ENCODE assay signal across 20 mouse cellular contexts in the genomic region with DNA sequence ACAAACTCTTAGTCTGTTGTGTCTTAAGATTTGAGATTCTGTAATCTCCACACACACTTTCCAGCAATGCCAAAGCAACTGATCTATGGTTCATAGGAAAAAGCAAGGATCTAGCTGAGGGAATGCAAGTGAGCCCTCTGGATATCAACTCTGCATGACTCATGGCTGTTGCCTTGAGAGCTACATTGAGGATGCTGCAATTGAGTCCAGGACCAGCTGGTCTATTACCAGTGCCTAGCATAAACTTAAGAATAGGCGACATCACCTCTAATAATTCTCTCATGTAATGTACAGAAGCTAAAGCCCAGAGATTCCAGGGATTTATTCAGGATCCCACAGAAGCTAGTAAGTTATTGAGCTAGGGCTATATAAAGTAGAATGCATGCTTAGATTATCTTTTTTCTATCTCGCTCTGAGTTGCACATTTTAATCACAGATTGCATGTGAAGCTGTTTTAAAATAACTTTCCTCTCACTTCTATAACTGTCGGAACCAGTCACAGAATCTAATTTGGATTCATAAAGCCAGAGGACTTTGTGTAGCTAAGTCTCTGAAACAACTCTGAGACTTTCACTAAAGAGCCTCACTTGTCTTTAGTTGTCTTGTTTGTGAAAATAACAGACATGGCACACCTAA.
A peak's percentile ranks its signal among the peaks of the same experiment; 100 is the strongest.
DNase-seq lines count a peak whose midpoint lies in the region; TF ChIP-seq lines count a peak whose summit lies in the region.
"Had no signal": no experiment of that assay in that cellular context is flagged by ENCODE, and none has a peak within 500 bp of the region (broad histone marks: within the 10 kb centered on the region; RNA-seq: fewer than 3 reads in every experiment).

No protein-coding gene starts in this region.

- intact Hi-C loops in heart, postnatal 25 days (cut with DNase I): no loop called here

- no peak overlapping the region for H3K4me3 ChIP-seq in layer of hippocampus, adult 2 months
- no peak overlapping the region for H3K4me3 ChIP-seq in cortical plate, adult 2 months (ENCODE audit: insufficient read depth, low read length)
- H3K4me3 ChIP-seq: kidney, embryonic 15.5 days; limb, embryonic 12.5 days; liver, embryonic 15.5 days had no signal

- DNase-seq in layer of hippocampus, adult 2 months (ENCODE audit: low spot score in 2 of 2): no peak
- no peak for DNase-seq in layer of hippocampus, postnatal 25 days (ENCODE audit: extremely low spot score in 1 of 2, low spot score in 1 of 2)
- peak; percentile 34 for DNase-seq in right cerebral cortex, adult 18-20 months
- DNase-seq in right cerebral cortex, postnatal 4 days: no peak
- no peak for DNase-seq in heart, postnatal 25 days (ENCODE audit: low spot score)
- DNase-seq: adrenal gland, postnatal 14 days; cerebellum, adult 18-20 months; cerebellum, postnatal 14 days; gastrocnemius, postnatal 14 days; heart, postnatal 14 days; kidney, adult 18-20 months; kidney, postnatal 25 days; lung, embryonic 14.5 days; lung, postnatal 14 days; midbrain, embryonic 14.5 days; right cerebral cortex, postnatal 25 days had no signal

- peaks cover 6% of the 10 kb centered on the region; the same call in 1 of the 2 replicates for H3K4me1 ChIP-seq in cortical plate, adult 2 months (ENCODE audit: control insufficient read depth, insufficient read depth, low read length)
- H3K4me1 ChIP-seq: kidney, embryonic 15.5 days; limb, embryonic 12.5 days; liver, embryonic 15.5 days had no signal

- TF ChIP-seq CTCF in layer of hippocampus, adult 2 months (conservative IDR thresholded peaks at IDR 0.05): no peak
- TF ChIP-seq CTCF in cortical plate, adult 2 months (IDR thresholded peaks at IDR 0.05; ENCODE audit: extremely low read depth, insufficient read depth, low read length): no peak

- H3K27ac ChIP-seq in layer of hippocampus, adult 2 months: peak overlapping the region; percentile 43
- peak overlapping the region; percentile 78; the same call in 1 of the 2 replicates for H3K27ac ChIP-seq in cortical plate, adult 2 months (ENCODE audit: insufficient read depth, low read length)
- H3K27ac ChIP-seq: kidney, embryonic 15.5 days; limb, embryonic 12.5 days; liver, embryonic 15.5 days had no signal

- no peak for TF ChIP-seq POLR2A in cortical plate, adult 2 months (IDR thresholded peaks at IDR 0.05; ENCODE audit: extremely low read depth, insufficient read depth, low read length)
